Mouse (Mus musculus) frontal cortex, postnatal 10 days (tissue): Measurements from ENCODE around the gene Sugct.
"Not testable (repeated sequence)": the region's sequence is repeated elsewhere in the genome, so short reads cannot be mapped to it uniquely, and the experiment has no call there.

Experiments
- DNase-seq, 2 experiments: peaks; one replicate each; pipeline ENCODE4 v3.0.0; 2022; ENCODE audit warnings: low spot score in 2 of 2, mixed read lengths in 1 of 2

The Sugct gene

GRCm38 (mm10) chr13:16901424-16901823, 793.9 kb downstream of the Sugct start:
- no peak for DNase-seq

- DNase-seq = no peak
These were observed 797.1 kb downstream of the Sugct start for GRCm38 (mm10) chr13:16898084-16898792.

GRCm38 (mm10) chr13:16878056-16878455, 817.3 kb downstream of the Sugct start:
- no peak for DNase-seq

- no peak for DNase-seq
These were observed 835.4 kb downstream of the Sugct start for GRCm38 (mm10) chr13:16859986-16860385.

GRCm38 (mm10) chr13:16847236-16847635, 848.1 kb downstream of the Sugct start:
- no peak for DNase-seq

- DNase-seq = no peak
These were observed 854.4 kb downstream of the Sugct start for GRCm38 (mm10) chr13:16840994-16841393.

- DNase-seq = no peak
These were observed 856.9 kb downstream of the Sugct start for GRCm38 (mm10) chr13:16838409-16838808.

GRCm38 (mm10) chr13:16835111-16835510, 860.2 kb downstream of the Sugct start:
- no peak for DNase-seq

GRCm38 (mm10) chr13:16833069-16833468, 862.3 kb downstream of the Sugct start:
- DNase-seq = no peak

- no peak for DNase-seq
These were observed 863.5 kb downstream of the Sugct start for GRCm38 (mm10) chr13:16831840-16832239.

- not testable (repeated sequence) for DNase-seq
These were observed 865.1 kb downstream of the Sugct start for GRCm38 (mm10) chr13:16830291-16830690.

GRCm38 (mm10) chr13:16829589-16829988, 865.8 kb downstream of the Sugct start:
- no peak for DNase-seq

- no peak for DNase-seq
These were observed 869.7 kb downstream of the Sugct start for GRCm38 (mm10) chr13:16825619-16826018.

- DNase-seq = no peak
These were observed 873.6 kb downstream of the Sugct start for GRCm38 (mm10) chr13:16821785-16822184.

- no peak for DNase-seq
These were observed 877.9 kb downstream of the Sugct start for GRCm38 (mm10) chr13:16817471-16817870.

- no peak for DNase-seq
These were observed 878.6 kb downstream of the Sugct start for GRCm38 (mm10) chr13:16816747-16817146.

GRCm38 (mm10) chr13:16812268-16812667, 883.1 kb downstream of the Sugct start:
- no peak for DNase-seq
